Mouse (Mus musculus): ENCODE data around the gene Map3k13. TPM values are rescaled to one million over a fixed set of nuclear protein-coding genes. Genes with fewer than 3 reads are reported as not detected.
A peak's percentile ranks its signal among the peaks of the same experiment; 100 is the strongest.
"Not testable (repeated sequence)": the region's sequence is repeated elsewhere in the genome, so short reads cannot be mapped to it uniquely, and the experiment has no call there.

Gene Map3k13
- polyA plus RNA-seq, 1 experiment from 2014 or later = 2.2 TPM

DNA sequence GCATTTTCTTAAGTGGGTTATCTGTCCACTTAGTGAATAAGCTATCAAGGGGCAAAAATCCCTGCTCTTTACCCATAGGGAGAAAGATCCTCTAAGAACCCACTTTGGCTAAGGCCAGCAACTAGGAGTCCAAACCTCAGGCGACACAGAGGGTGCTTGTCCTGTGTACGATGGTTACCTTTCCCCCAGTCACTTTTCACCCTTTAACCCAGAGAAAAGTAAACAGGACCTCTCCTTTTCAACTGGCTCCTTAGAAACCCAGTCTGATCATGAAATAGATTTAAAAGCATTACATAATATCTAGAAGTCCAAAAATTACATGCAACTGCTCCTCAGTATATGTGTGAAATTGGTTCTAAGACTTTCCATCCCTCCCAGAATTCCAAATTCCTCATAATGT is 11.3 kb upstream of the Map3k13 start:
- Histone ChIP-seq H3K9me3 (ENCODE audit: control insufficient read depth, low read length) (no peaks in the 10 kb centered on the region), H3K4me1 (ENCODE audit: control insufficient read depth, insufficient read depth, low read length) (peaks cover 7% of the 10 kb centered on the region; the same call in 1 of the 2 replicates), H3K4me3 (ENCODE audit: low read length) (no peak overlapping the region), H3K36me3 (ENCODE audit: control insufficient read depth, insufficient read depth, low read length) (no peaks in the 10 kb centered on the region), H3K27me3 (replicated peaks; ENCODE audit: control insufficient read depth, insufficient read depth, low read length) (no peaks in the 10 kb centered on the region), H3K9ac (ENCODE audit: low read depth, low read length) (no peak overlapping the region), H3K4me2 (ENCODE audit: low read depth, low read length) (no peak overlapping the region), H3K27ac (ENCODE audit: low read length) (no peak overlapping the region)
- ATAC-seq = no peak
- 55% methylated on average over 2 of the region's 2 CpGs for WGBS

DNA sequence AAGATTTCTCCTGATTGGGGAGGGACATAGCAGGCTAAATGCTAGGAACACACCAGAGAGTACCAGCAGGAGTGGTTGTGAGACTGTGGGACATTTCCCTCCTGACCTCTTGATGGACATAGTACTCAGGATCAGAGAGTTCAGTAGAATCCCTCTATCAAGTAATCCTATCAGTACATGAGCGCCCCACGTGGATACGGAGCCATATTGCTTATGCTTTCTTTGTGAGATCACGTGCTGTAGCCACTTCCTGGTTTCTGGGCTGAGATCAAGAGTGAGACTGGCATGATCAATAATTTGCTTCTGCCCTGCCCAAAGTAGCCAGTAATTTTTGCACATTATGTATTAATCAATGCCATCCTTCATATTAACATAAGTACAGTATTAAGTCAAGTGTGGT is 9.1 kb upstream of the Map3k13 start:
- no peak overlapping the region for H3K4me3 ChIP-seq (ENCODE audit: low read length)
- H3K36me3 ChIP-seq (ENCODE audit: control insufficient read depth, insufficient read depth, low read length) = no peaks in the 10 kb centered on the region
- H3K27me3 ChIP-seq (replicated peaks; ENCODE audit: control insufficient read depth, insufficient read depth, low read length) = no peaks in the 10 kb centered on the region
- H3K9me3 ChIP-seq (ENCODE audit: control insufficient read depth, low read length) = no peaks in the 10 kb centered on the region
- ATAC-seq = no peak
- H3K4me2 ChIP-seq (ENCODE audit: low read depth, low read length) = no peak overlapping the region
- H3K9ac ChIP-seq (ENCODE audit: low read depth, low read length) = no peak overlapping the region
- no peak overlapping the region for H3K27ac ChIP-seq (ENCODE audit: low read length)
- H3K4me1 ChIP-seq (ENCODE audit: control insufficient read depth, insufficient read depth, low read length) = peaks cover 7% of the 10 kb centered on the region; the same call in 1 of the 2 replicates
- WGBS = 70% methylated on average over 4 of the region's 4 CpGs

GRCm38 (mm10) chr16:21786317-21786716 is 7.8 kb upstream of the Map3k13 start:
- ATAC-seq = no peak
- H3K9me3 ChIP-seq (ENCODE audit: control insufficient read depth, low read length) = no peaks in the 10 kb centered on the region
- H3K4me3 ChIP-seq (ENCODE audit: low read length) = no peak overlapping the region
- H3K4me2 ChIP-seq (ENCODE audit: low read depth, low read length) = no peak overlapping the region
- H3K27ac ChIP-seq (ENCODE audit: low read length) = no peak overlapping the region
- 90% methylated on average over 8 of the region's 8 CpGs for WGBS
- no peaks in the 10 kb centered on the region for H3K27me3 ChIP-seq (replicated peaks; ENCODE audit: control insufficient read depth, insufficient read depth, low read length)
- no peak overlapping the region for H3K9ac ChIP-seq (ENCODE audit: low read depth, low read length)
- peaks cover 7% of the 10 kb centered on the region; the same call in 1 of the 2 replicates for H3K4me1 ChIP-seq (ENCODE audit: control insufficient read depth, insufficient read depth, low read length)
- H3K36me3 ChIP-seq (ENCODE audit: control insufficient read depth, insufficient read depth, low read length) = no peaks in the 10 kb centered on the region

GRCm38 (mm10) chr16:21787516-21788353 is 6.4 kb upstream of the Map3k13 start, which contains the start of gene Ehhadh:
Gene Ehhadh (minus strand): TSS chr16:21787807.
- peak; percentile 98 for ATAC-seq
- peak within 1 kb of the TSS; percentile 66 for H3K4me2 ChIP-seq (ENCODE audit: low read depth, low read length)
- peak within 1 kb of the TSS; percentile 59 for H3K4me3 ChIP-seq (ENCODE audit: low read length)
- H3K4me1 ChIP-seq (ENCODE audit: control insufficient read depth, insufficient read depth, low read length) = peaks cover 4% of the 10 kb centered on the region; the same call in 1 of the 2 replicates
- H3K27ac ChIP-seq (ENCODE audit: low read length) = peak within 1 kb of the TSS; percentile 68
- H3K9ac ChIP-seq (ENCODE audit: low read depth, low read length) = peak within 1 kb of the TSS; percentile 75
- 4% methylated on average over 28 of the region's 28 CpGs for WGBS
- no peaks in the 10 kb centered on the region for H3K36me3 ChIP-seq (ENCODE audit: control insufficient read depth, insufficient read depth, low read length)
- no peaks in the 10 kb centered on the region for H3K9me3 ChIP-seq (ENCODE audit: control insufficient read depth, low read length)
- H3K27me3 ChIP-seq (replicated peaks; ENCODE audit: control insufficient read depth, insufficient read depth, low read length) = no peaks in the 10 kb centered on the region

DNA sequence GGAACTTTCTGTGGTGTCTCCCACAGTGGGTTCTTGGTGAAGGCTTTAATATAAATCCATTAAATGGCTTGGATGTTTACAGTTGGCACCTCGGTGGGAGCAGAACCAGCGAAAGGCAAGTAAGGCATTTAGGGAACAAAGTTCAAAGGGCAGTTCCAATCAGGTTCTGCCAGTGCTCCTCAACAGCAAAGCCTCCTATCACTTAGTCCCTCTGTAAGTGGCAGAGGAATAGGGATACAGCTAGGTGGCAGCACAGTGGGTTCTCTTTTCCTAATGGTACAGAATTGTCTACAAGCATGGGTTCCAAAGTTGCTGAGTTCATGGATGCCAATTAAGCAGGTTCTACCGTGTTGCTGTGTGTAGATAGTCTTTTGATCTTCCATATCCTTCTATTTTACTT is 5.6 kb upstream of the Map3k13 start:
- WGBS = 36% methylated on average over 3 of the region's 3 CpGs
- peak overlapping the region; percentile 68 for H3K27ac ChIP-seq (ENCODE audit: low read length)
- H3K27me3 ChIP-seq (replicated peaks; ENCODE audit: control insufficient read depth, insufficient read depth, low read length) = no peaks in the 10 kb centered on the region
- no peak overlapping the region for H3K9ac ChIP-seq (ENCODE audit: low read depth, low read length)
- H3K9me3 ChIP-seq (ENCODE audit: control insufficient read depth, low read length) = no peaks in the 10 kb centered on the region
- H3K4me1 ChIP-seq (ENCODE audit: control insufficient read depth, insufficient read depth, low read length) = peaks cover 7% of the 10 kb centered on the region; the same call in 1 of the 2 replicates
- peak; percentile 34 for ATAC-seq
- H3K4me3 ChIP-seq (ENCODE audit: low read length) = no peak overlapping the region
- H3K4me2 ChIP-seq (ENCODE audit: low read depth, low read length) = no peak overlapping the region
- H3K36me3 ChIP-seq (ENCODE audit: control insufficient read depth, insufficient read depth, low read length) = no peaks in the 10 kb centered on the region

DNA sequence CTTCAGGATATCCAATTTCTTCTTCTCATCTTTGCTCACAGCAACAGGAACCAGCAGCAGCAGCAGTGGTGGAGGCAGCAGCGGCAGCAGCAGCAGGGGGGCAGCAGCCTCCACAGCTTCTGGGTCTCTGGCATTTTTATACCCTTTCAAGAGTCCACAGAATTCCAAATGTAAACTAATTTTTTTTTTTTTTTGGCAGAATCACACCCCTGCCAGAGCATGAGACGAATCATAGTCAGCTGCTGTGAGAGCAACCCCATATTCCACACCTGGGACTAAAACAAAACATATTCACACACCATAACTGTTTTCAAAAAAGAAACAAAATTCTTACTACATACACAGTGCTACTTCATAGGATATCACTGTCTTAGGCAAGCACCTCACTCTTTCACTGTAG is 5.0 kb upstream of the Map3k13 start:
- peaks cover 8% of the 10 kb centered on the region; the same call in 1 of the 2 replicates for H3K4me1 ChIP-seq (ENCODE audit: control insufficient read depth, insufficient read depth, low read length)
- no peak overlapping the region for H3K9ac ChIP-seq (ENCODE audit: low read depth, low read length)
- H3K27ac ChIP-seq (ENCODE audit: low read length) = no peak overlapping the region
- ATAC-seq = no peak
- H3K9me3 ChIP-seq (ENCODE audit: control insufficient read depth, low read length) = no peaks in the 10 kb centered on the region
- H3K27me3 ChIP-seq (replicated peaks; ENCODE audit: control insufficient read depth, insufficient read depth, low read length) = no peaks in the 10 kb centered on the region
- H3K4me2 ChIP-seq (ENCODE audit: low read depth, low read length) = no peak overlapping the region
- WGBS = 74% methylated on average over 2 of the region's 2 CpGs
- no peaks in the 10 kb centered on the region for H3K36me3 ChIP-seq (ENCODE audit: control insufficient read depth, insufficient read depth, low read length)
- no peak overlapping the region for H3K4me3 ChIP-seq (ENCODE audit: low read length)

- no peak overlapping the region for H3K4me3 ChIP-seq (ENCODE audit: low read length)
- H3K9me3 ChIP-seq (ENCODE audit: control insufficient read depth, low read length) = no peaks in the 10 kb centered on the region
- no peak overlapping the region for H3K9ac ChIP-seq (ENCODE audit: low read depth, low read length)
- peaks cover 12% of the 10 kb centered on the region; the same call in 1 of the 2 replicates for H3K4me1 ChIP-seq (ENCODE audit: control insufficient read depth, insufficient read depth, low read length)
- 10% methylated on average over 1 of the region's 1 CpGs for WGBS
- no peaks in the 10 kb centered on the region for H3K36me3 ChIP-seq (ENCODE audit: control insufficient read depth, insufficient read depth, low read length)
- no peak overlapping the region for H3K4me2 ChIP-seq (ENCODE audit: low read depth, low read length)
- no peak for ATAC-seq
- no peak overlapping the region for H3K27ac ChIP-seq (ENCODE audit: low read length)
- H3K27me3 ChIP-seq (replicated peaks; ENCODE audit: control insufficient read depth, insufficient read depth, low read length) = no peaks in the 10 kb centered on the region
These were observed 3.7 kb upstream of the Map3k13 start for GRCm38 (mm10) chr16:21790469-21790868.

GRCm38 (mm10) chr16:21791779-21792178 is 2.4 kb upstream of the Map3k13 start:
- no peak overlapping the region for H3K4me3 ChIP-seq (ENCODE audit: low read length)
- H3K27ac ChIP-seq (ENCODE audit: low read length) = no peak overlapping the region
- H3K27me3 ChIP-seq (replicated peaks; ENCODE audit: control insufficient read depth, insufficient read depth, low read length) = no peaks in the 10 kb centered on the region
- ATAC-seq = no peak
- no peaks in the 10 kb centered on the region for H3K36me3 ChIP-seq (ENCODE audit: control insufficient read depth, insufficient read depth, low read length)
- no peak overlapping the region for H3K4me2 ChIP-seq (ENCODE audit: low read depth, low read length)
- H3K9me3 ChIP-seq (ENCODE audit: control insufficient read depth, low read length) = no peaks in the 10 kb centered on the region
- 54% methylated on average over 3 of the region's 3 CpGs for WGBS
- H3K9ac ChIP-seq (ENCODE audit: low read depth, low read length) = no peak overlapping the region
- peaks cover 12% of the 10 kb centered on the region; the same call in 1 of the 2 replicates for H3K4me1 ChIP-seq (ENCODE audit: control insufficient read depth, insufficient read depth, low read length)

- WGBS = 28% methylated on average over 2 of the region's 2 CpGs
- ATAC-seq; H3K27ac ChIP-seq (ENCODE audit: low read length); H3K27me3 ChIP-seq (replicated peaks; ENCODE audit: control insufficient read depth, insufficient read depth, low read length); H3K9me3 ChIP-seq (ENCODE audit: control insufficient read depth, low read length); H3K4me1 ChIP-seq (ENCODE audit: control insufficient read depth, insufficient read depth, low read length); H3K36me3 ChIP-seq (ENCODE audit: control insufficient read depth, insufficient read depth, low read length): not testable (repeated sequence)
- peak overlapping the region; percentile 67 for H3K4me2 ChIP-seq (ENCODE audit: low read depth, low read length)
- H3K4me3 ChIP-seq (ENCODE audit: low read length) = peak overlapping the region; percentile 66
- H3K9ac ChIP-seq (ENCODE audit: low read depth, low read length) = peak overlapping the region; percentile 78
These were observed 901 bp upstream of the Map3k13 start for GRCm38 (mm10) chr16:21793080-21793810.

Data from intestine, embryonic 16.5 days (tissue).